ENCODE assay signal across 9 mouse cellular contexts in genomic region chr11:43348571-43348970, GRCm38 (mm10).
A peak's percentile ranks its signal among the peaks of the same experiment; 100 is the strongest.
DNase-seq lines count a peak whose midpoint lies in the region; ATAC-seq and TF ChIP-seq lines count a peak whose summit lies in the region.
"Had no signal": no experiment of that assay in that cellular context is flagged by ENCODE, and none has a peak within 500 bp of the region (broad histone marks: within the 10 kb centered on the region; RNA-seq: fewer than 3 reads in every experiment).

No protein-coding gene starts in this region.

- peaks cover 30% of the 10 kb centered on the region for H3K4me1 ChIP-seq in midbrain, embryonic 14.5 days (ENCODE audit: control insufficient read depth, insufficient read depth, low read length)
- H3K4me1 ChIP-seq in small intestine, adult 2 months (ENCODE audit: control insufficient read depth, insufficient read depth, insufficient read length, low read length), result peaks cover under 1% of the 10 kb centered on the region; the same call in 1 of the 2 replicates

- ATAC-seq in midbrain, embryonic 14.5 days (ENCODE audit: low FRiP score, low TSS enrichment), result peak; percentile 41
- no peak for ATAC-seq in erythroblast, adult 5-6 weeks (replicated peaks; ENCODE audit: low FRiP score, poor library complexity, severe bottlenecking)

- H3K27ac ChIP-seq in midbrain, embryonic 14.5 days (replicated peaks; ENCODE audit: low read depth, low read length), result no peak overlapping the region
- no peak overlapping the region for H3K27ac ChIP-seq in small intestine, adult 2 months (ENCODE audit: insufficient read depth, low read depth, low read length)
- H3K27ac ChIP-seq: midbrain, embryonic 12.5 days had no signal

- no peak overlapping the region for H3K9ac ChIP-seq in midbrain, embryonic 14.5 days (replicated peaks; ENCODE audit: low read length)
- H3K9ac ChIP-seq: midbrain, embryonic 12.5 days had no signal

- no peaks in the 10 kb centered on the region for H3K27me3 ChIP-seq in midbrain, embryonic 14.5 days (ENCODE audit: control insufficient read depth, insufficient read depth, low read length)
- H3K27me3 ChIP-seq in small intestine, adult 2 months (ENCODE audit: control insufficient read depth, insufficient read depth, low read length), result no peaks in the 10 kb centered on the region
- H3K27me3 ChIP-seq: midbrain, embryonic 12.5 days had no signal

- no peaks in the 10 kb centered on the region for H3K36me3 ChIP-seq in midbrain, embryonic 14.5 days (ENCODE audit: control insufficient read depth, insufficient read depth, low read length)
- no peaks in the 10 kb centered on the region for H3K36me3 ChIP-seq in small intestine, adult 2 months (ENCODE audit: control insufficient read depth, insufficient read depth, low read length)
- H3K36me3 ChIP-seq: midbrain, embryonic 12.5 days had no signal

- no peak for TF ChIP-seq POLR2A in small intestine, adult 2 months (IDR thresholded peaks at IDR 0.05; ENCODE audit: low read depth, low read length)

- peak; percentile 82 for DNase-seq in ZHBTc4 (ENCODE audit: low read depth, low spot score)
- DNase-seq in cerebellum, adult 9-11 months, result peak; percentile 81
- peak; percentile 91 to 96 for DNase-seq in frontal cortex, postnatal 25 days (ENCODE audit: low spot score in 2 of 2)
- DNase-seq in induced T-regulatory cell, adult 2 months (ENCODE audit: low read depth), result peak; percentile 90
- DNase-seq in left cerebral cortex, adult 8-10 months (ENCODE audit: low spot score in 2 of 2), result peak; percentile 71 to 94
- DNase-seq in midbrain, embryonic 14.5 days, result peak; percentile 92

- H3K9me3 ChIP-seq in midbrain, embryonic 14.5 days (ENCODE audit: control insufficient read depth, low read length), result no peaks in the 10 kb centered on the region
- H3K9me3 ChIP-seq: midbrain, embryonic 12.5 days had no signal

- H3K4me2 ChIP-seq in midbrain, embryonic 14.5 days (ENCODE audit: low read length), result no peak overlapping the region
- H3K4me2 ChIP-seq: midbrain, embryonic 12.5 days had no signal

- H3K4me3 ChIP-seq in midbrain, embryonic 14.5 days (replicated peaks; ENCODE audit: low read depth, low read length), result no peak overlapping the region
- H3K4me3 ChIP-seq in small intestine, adult 2 months (ENCODE audit: low read depth, low read length), result no peak overlapping the region
- H3K4me3 ChIP-seq: midbrain, embryonic 12.5 days had no signal

- 9% methylated on average over 4 of the region's 4 CpGs for WGBS in midbrain, embryonic 14.5 days
- 15% methylated on average over 4 of the region's 4 CpGs for WGBS in small intestine, adult 2 months

- peak; percentile 95; the same call in 1 of the 2 replicates for TF ChIP-seq CTCF in small intestine, adult 2 months (IDR thresholded peaks at IDR 0.05; ENCODE audit: extremely low read depth, insufficient read length, insufficient replicate concordance, low read depth, low read length)
